9 mouse cellular contexts compared by ENCODE assay signal in the genomic region with DNA sequence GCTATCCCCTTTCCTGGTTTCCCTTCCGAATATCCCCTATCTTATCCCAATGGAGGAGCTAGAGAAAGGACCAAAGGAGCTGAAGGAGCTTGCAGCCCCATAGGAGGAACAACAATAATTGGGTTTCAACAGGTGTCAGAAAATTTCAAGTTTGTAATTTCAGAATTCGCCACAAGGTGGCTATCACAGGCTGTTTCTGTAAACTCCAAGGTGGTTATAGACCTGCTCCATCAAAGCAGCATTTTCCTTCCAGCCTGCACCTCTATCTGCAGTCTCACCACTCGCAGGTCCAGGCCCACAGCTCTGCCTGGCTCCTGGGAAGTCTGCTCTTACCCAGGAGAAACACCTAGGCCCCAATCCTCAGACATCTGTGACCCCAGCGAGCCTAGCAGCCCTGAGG. TPM values are rescaled to one million over a fixed set of nuclear protein-coding genes. Genes with fewer than 3 reads are reported as not detected.
DNase-seq lines count a peak whose midpoint lies in the region; ATAC-seq and TF ChIP-seq lines count a peak whose summit lies in the region.
"Had no signal": no experiment of that assay in that cellular context is flagged by ENCODE, and none has a peak within 500 bp of the region (broad histone marks: within the 10 kb centered on the region; RNA-seq: fewer than 3 reads in every experiment).

No protein-coding gene starts in this region.

- no peak overlapping the region for H3K27ac ChIP-seq in liver, postnatal 0 days (ENCODE audit: low read depth)

- peak; percentile 27 for DNase-seq in adrenal gland, adult 2 months
- no peak for DNase-seq in adrenal gland, adult 8-10 months
- DNase-seq in 3134 (ENCODE audit: extremely low read depth, insufficient read length, low spot score) = peak; percentile 16
- DNase-seq in brain, adult 2 months (ENCODE audit: low read depth, low spot score) = peak; percentile 74
- DNase-seq in fat pad, adult 2 months (ENCODE audit: extremely low read depth, low read depth, low spot score) = peak; percentile 0
- DNase-seq in kidney, postnatal 14 days = peak; percentile 67
- DNase-seq in liver, postnatal 0 days = no peak
- peak; percentile 43 to 46 for DNase-seq in right cerebral cortex, postnatal 10 days (ENCODE audit: low spot score in 2 of 2)

- H3K27me3 ChIP-seq in liver, postnatal 0 days (ENCODE audit: insufficient read depth, low read length) = no peaks in the 10 kb centered on the region

- no peak overlapping the region for H3K9ac ChIP-seq in liver, postnatal 0 days (replicated peaks)

- H3K36me3 ChIP-seq in liver, postnatal 0 days (replicated peaks; ENCODE audit: insufficient read depth, low read length) = no peaks in the 10 kb centered on the region

- H3K9me3 ChIP-seq in liver, postnatal 0 days (ENCODE audit: low read length) = no peaks in the 10 kb centered on the region

- TF ChIP-seq EP300 in liver, postnatal 0 days (IDR thresholded peaks at IDR 0.05; ENCODE audit: low read depth) = no peak

- TF ChIP-seq CTCF in liver, postnatal 0 days (IDR thresholded peaks at IDR 0.05; ENCODE audit: low read depth) = peak; percentile 63

- no peak overlapping the region for H3K4me3 ChIP-seq in liver, postnatal 0 days (ENCODE audit: low read depth, low read length)

- WGBS in liver, postnatal 0 days (ENCODE audit: insufficient replicate concordance) = 15% methylated on average over 4 of the region's 4 CpGs

- ATAC-seq in liver, postnatal 0 days = peak; percentile 31; the same call in 1 of the 2 replicates

- H3K4me2 ChIP-seq in liver, postnatal 0 days (ENCODE audit: low read depth, low read length) = no peak overlapping the region

- H3K4me1 ChIP-seq in liver, postnatal 0 days (ENCODE audit: insufficient read depth) = no peaks in the 10 kb centered on the region

RNA-seq across cellular contexts. Expression of a gene that starts 10.6 kb away (rescaled TPM):
- total RNA-seq in adrenal gland, adult 2 months (2021) = not detected
- polyA plus RNA-seq in adrenal gland, adult 2 months (2012; rRNA removed) = not detected in 2 replicates
- total RNA-seq in adrenal gland, adult 8-10 months (2022) = not detected
- polyA plus RNA-seq in liver, postnatal 0 days (2015; fragmentation: Nextera tagmentation; extraction: Ambion mirVana) = not detected in 2 replicates
- polyA plus RNA-seq: liver, embryonic 16.5 days had no signal

RNA-seq across cellular contexts. Expression of a gene that starts 15.9 kb away (rescaled TPM):
- total RNA-seq in adrenal gland, adult 2 months (2021) = not detected
- polyA plus RNA-seq in adrenal gland, adult 2 months (2012; rRNA removed) = not detected in 2 replicates
- total RNA-seq in adrenal gland, adult 8-10 months (2022) = not detected
- polyA plus RNA-seq in liver, postnatal 0 days (2015; fragmentation: Nextera tagmentation; extraction: Ambion mirVana) = not detected in 2 replicates
- polyA plus RNA-seq: liver, embryonic 16.5 days had no signal

RNA-seq across cellular contexts. Expression of a gene that starts 39.6 kb away (rescaled TPM):
- not detected for total RNA-seq in adrenal gland, adult 2 months (2021)
- not detected in 2 replicates for polyA plus RNA-seq in adrenal gland, adult 2 months (2012; rRNA removed)
- not detected for total RNA-seq in adrenal gland, adult 8-10 months (2022)
- not detected in 2 replicates for polyA plus RNA-seq in liver, postnatal 0 days (2015; fragmentation: Nextera tagmentation; extraction: Ambion mirVana)
- polyA plus RNA-seq: liver, embryonic 16.5 days had no signal

RNA-seq across cellular contexts. Expression of a gene that starts 46.2 kb away (rescaled TPM):
- not detected for total RNA-seq in adrenal gland, adult 2 months (2021)
- polyA plus RNA-seq in adrenal gland, adult 2 months (2012; rRNA removed) = not detected in 2 replicates
- total RNA-seq in adrenal gland, adult 8-10 months (2022) = not detected
- not detected in 2 replicates for polyA plus RNA-seq in liver, postnatal 0 days (2015; fragmentation: Nextera tagmentation; extraction: Ambion mirVana)
- polyA plus RNA-seq: liver, embryonic 16.5 days had no signal

Comparison
In these comparisons a context has a peak if more than half of its experiments do, and no peak if none do; other contexts are left out.
1. DNase-seq: peak in adrenal gland, adult 2 months (single experiment), 3134 (single experiment), brain, adult 2 months (single experiment), fat pad, adult 2 months (single experiment), kidney, postnatal 14 days (single experiment) and right cerebral cortex, postnatal 10 days (2 of 2); none in adrenal gland, adult 8-10 months (single experiment) and liver, postnatal 0 days (single experiment).